Mouse (Mus musculus) heart, adult 2 months (tissue): ENCODE measurements around the gene Ppm1a. TPM values are rescaled to one million over a fixed set of nuclear protein-coding genes. Genes with fewer than 3 reads are reported as not detected.

Source experiments
- DNase-seq, 2 experiments: peaks; one replicate each; pipeline ENCODE4 v3.0.0; 2021
- H3K27ac ChIP-seq: fragments of 200-600 bp; 2 replicates; pipeline ENCODE4 v1.8.1; 2022
- H3K27me3 ChIP-seq: fragments of 200-500 bp; 2 replicates; pipeline ENCODE4 v1.6.1; 2012; ENCODE audit warnings: mild to moderate bottlenecking, low read length, inconsistent platforms, mixed read lengths; ENCODE audit not compliant: control insufficient read depth, insufficient read depth
- H3K36me3 ChIP-seq: fragments of 200-500 bp; 2 replicates; pipeline ENCODE4 v1.6.1; 2012; ENCODE audit warnings: low read length, inconsistent platforms; ENCODE audit not compliant: control insufficient read depth, insufficient read depth
- H3K4me1 ChIP-seq: fragments of 200-500 bp; 2 replicates; pipeline ENCODE4 v1.6.1; 2011; ENCODE audit warnings: low read length; ENCODE audit not compliant: control insufficient read depth, insufficient read depth
- H3K4me3 ChIP-seq: fragments of 200-600 bp; 2 replicates; pipeline ENCODE4 v1.8.1; 2022
- H3K79me2 ChIP-seq: fragments of 200-500 bp; replicated peaks from 2 replicates; pipeline ENCODE4 v1.6.1; 2012; ENCODE audit warnings: mild to moderate bottlenecking, inconsistent platforms, low read length, moderate library complexity, mixed read lengths; ENCODE audit not compliant: control insufficient read depth, insufficient read depth
- H3K9ac ChIP-seq: fragments of 200-500 bp; 2 replicates; pipeline ENCODE4 v1.6.1; 2012; ENCODE audit warnings: low read depth, mild to moderate bottlenecking, control low read depth, inconsistent platforms, low read length, mixed read lengths
- CTCF ChIP-seq: fragments of 200-600 bp; IDR thresholded peaks from 2 replicates; pipeline ENCODE4 v1.8.1; 2022; ENCODE audit warnings: antibody characterized with exemption, mild to moderate bottlenecking, moderate library complexity
- EP300 ChIP-seq: fragments of 200-500 bp; IDR thresholded peaks from 2 replicates; pipeline ENCODE4 v1.6.1; 2011; ENCODE audit warnings: low read depth, low read length, control low read depth; ENCODE audit not compliant: insufficient read depth
- POLR2A ChIP-seq: fragments of 200-500 bp; IDR thresholded peaks from 2 replicates; pipeline ENCODE4 v1.6.1; 2011; ENCODE audit warnings: mild to moderate bottlenecking, low read depth, low read length, control low read depth; ENCODE audit not compliant: insufficient read depth
- whole genome bisulfite sequencing: fragments of 180-500 bp; shearing (Covaris S2); methylation state at CpG from one replicate; pipeline ENCODE4 v1.1.7; 2018; 5-methylcytosine and 5-hydroxymethylcytosine counted together
- intact Hi-C: fragments of 180-260 bp; cut with DNase I; formaldehyde crosslinking; loops from one replicate; pipeline ENCODE4 v1.15.1; 2025
- polyA plus RNA-seq: library from polyadenylated mRNA; depleted of rRNA; stranded (reverse); fragments of >200 nt; gene quantifications from 2 replicates; pipeline ENCODE4 v1.2.3, GENCODE M21; 2012
- total RNA-seq, 2 experiments: library from RNA; stranded (reverse); gene quantifications; 2 replicates each; pipeline ENCODE4 v1.2.3; 2021

Ppm1a gene
- total and polyA plus RNA-seq, 3 experiments: 78.4 to 258 (median 218) TPM

DNA sequence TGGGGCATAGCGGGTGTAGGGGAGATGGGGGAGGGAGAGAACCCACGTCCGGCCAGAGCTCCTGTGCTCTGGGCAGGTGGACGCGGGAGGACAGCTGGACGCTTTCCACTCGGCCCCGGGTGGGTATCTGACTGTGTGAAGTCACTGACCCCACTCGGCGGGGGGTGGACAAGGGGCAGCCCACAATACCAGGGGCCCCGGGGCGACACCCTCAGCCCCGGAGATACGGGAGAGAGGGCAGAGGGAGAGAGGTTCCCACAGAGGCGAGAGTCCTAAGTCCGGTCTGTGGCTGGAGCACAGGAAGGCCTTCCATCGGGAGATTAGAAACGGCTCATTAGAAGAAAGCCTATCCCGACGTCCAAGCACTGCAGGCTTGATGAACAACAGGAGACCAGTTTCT lies 72.5 kb downstream of the Ppm1a start:
- H3K27me3 ChIP-seq: peaks cover 5% of the 10 kb centered on the region
- H3K4me3 ChIP-seq: no peak overlapping the region
- no peak for DNase-seq
- TF ChIP-seq CTCF: no peak
- TF ChIP-seq POLR2A: no peak
- TF ChIP-seq EP300: no peak
- 70% methylated on average over 20 of the region's 20 CpGs for WGBS
- H3K36me3 ChIP-seq: no peaks in the 10 kb centered on the region
- no peak overlapping the region for H3K9ac ChIP-seq
- H3K27ac ChIP-seq: no peak overlapping the region
- H3K4me1 ChIP-seq: no peaks in the 10 kb centered on the region
- no peaks in the 10 kb centered on the region for H3K79me2 ChIP-seq
- intact Hi-C loops: no loop called here

DNA sequence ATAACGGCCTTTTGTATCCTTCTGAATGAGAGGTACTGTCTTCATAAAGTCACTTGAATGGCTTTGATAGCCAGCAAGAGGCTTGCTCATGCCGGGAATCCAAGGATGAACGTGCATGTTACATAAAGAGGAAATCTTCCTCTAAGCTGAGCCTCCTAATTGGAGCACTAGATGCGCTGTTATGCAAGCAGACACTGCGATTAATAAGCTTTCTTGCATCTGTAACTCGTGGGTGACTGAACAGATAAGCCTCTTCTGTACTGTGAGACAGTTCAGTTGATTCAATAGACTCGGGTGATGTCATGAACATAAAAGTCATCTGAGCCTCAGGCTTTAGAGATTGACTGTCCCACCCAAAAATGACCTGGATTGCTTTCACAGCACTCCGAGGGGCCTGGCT lies 73.1 kb downstream of the Ppm1a start:
- H3K9ac ChIP-seq: no peak overlapping the region
- peaks cover 5% of the 10 kb centered on the region for H3K27me3 ChIP-seq
- no peaks in the 10 kb centered on the region for H3K4me1 ChIP-seq
- DNase-seq: no peak
- no peak overlapping the region for H3K4me3 ChIP-seq
- no peaks in the 10 kb centered on the region for H3K36me3 ChIP-seq
- intact Hi-C loops: no loop called here
- WGBS: 80% methylated on average over 8 of the region's 8 CpGs
- no peak overlapping the region for H3K27ac ChIP-seq
- H3K79me2 ChIP-seq: no peaks in the 10 kb centered on the region
- no peak for TF ChIP-seq CTCF
- no peak for TF ChIP-seq EP300
- TF ChIP-seq POLR2A: no peak

DNA sequence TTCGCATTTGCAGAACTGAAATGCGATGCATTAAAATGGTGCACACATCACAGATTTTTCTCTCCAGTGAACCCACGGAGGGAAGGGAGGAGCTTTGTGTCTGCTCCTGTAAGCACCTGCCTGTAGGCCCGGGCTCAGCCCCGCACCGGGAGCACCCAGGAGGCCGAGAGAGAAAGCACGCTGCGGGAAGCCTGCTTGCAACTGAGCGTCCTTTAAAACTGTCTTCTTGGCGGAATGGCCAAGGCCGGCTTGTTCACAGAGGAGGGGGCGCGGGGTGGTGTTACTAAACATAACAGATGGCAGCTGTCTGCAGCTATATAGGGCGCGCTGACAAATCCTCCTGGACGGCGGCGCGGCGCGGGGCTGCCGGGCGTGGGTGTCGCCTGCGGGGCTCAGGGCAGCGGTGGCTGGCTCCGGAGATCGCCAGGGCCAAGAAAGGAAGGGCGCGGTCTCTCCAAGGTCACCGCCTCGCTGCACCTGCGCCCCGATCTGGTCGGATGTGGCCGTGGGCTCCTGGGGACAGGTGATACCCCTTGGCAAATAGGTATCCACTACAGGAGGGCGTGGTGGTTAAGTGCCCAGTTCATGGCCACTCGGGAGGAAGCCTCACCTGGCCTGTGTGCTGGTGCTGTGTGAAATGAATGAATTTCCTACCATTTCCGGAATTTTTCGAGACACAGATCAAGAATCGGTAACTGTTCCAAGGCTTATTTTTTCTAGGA lies 74.6 kb downstream of the Ppm1a start:
- no peak overlapping the region for H3K27ac ChIP-seq
- H3K4me3 ChIP-seq: peak overlapping the region; percentile 30
- peaks cover 5% of the 10 kb centered on the region for H3K27me3 ChIP-seq
- no peaks in the 10 kb centered on the region for H3K4me1 ChIP-seq
- H3K9ac ChIP-seq: peak overlapping the region; percentile 54
- WGBS: 10% methylated on average over 33 of the region's 42 CpGs
- peak; percentile 26 to 38 for DNase-seq
- intact Hi-C loops: no loop called here
- H3K36me3 ChIP-seq: no peaks in the 10 kb centered on the region
- no peaks in the 10 kb centered on the region for H3K79me2 ChIP-seq
- TF ChIP-seq POLR2A (no peak), EP300 (no peak), CTCF (no peak)

DNA sequence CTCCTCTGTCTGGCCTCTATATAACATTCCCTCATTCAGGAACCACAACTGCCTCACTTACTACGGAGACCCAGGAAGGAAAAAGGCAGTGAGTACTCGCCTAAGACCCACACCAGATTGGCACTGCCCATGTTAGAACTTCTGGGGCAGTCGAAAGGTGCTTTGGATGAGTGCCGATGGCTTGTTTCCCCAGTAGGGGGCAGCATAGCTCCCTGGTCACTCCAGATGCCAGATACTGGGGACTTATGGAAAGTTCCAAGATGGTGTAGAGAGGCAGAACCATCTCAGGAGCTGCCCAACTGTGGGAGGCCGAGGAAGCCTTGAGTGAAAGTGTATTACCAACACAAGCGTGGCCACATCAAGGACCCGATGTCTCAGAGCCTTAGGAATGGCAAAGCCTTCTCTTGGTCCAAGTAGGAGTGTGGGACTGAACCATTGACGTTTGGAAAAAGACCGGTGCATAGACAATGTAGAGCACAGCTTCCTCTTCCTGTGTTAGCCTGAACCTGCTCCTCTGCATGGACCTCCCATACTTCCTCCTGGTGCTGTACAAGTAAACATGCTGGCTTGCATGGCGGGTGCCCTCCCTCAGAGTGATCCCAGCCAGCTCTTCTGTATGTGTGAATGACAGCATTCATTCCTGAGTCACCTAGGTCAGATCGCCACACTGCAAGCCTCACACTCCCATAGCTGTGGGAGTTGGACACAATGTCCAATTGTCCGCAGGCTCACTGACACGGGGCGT lies 77.7 kb downstream of the Ppm1a start:
- peaks cover 5% of the 10 kb centered on the region for H3K27me3 ChIP-seq
- TF ChIP-seq POLR2A (no peak), EP300 (no peak), CTCF (peak; percentile 57)
- intact Hi-C loops: no loop called here
- no peaks in the 10 kb centered on the region for H3K36me3 ChIP-seq
- WGBS: 69% methylated on average over 14 of the region's 14 CpGs
- no peak overlapping the region for H3K9ac ChIP-seq
- H3K27ac ChIP-seq: no peak overlapping the region
- H3K4me3 ChIP-seq: no peak overlapping the region
- no peak for DNase-seq
- H3K79me2 ChIP-seq: no peaks in the 10 kb centered on the region
- no peaks in the 10 kb centered on the region for H3K4me1 ChIP-seq

DNA sequence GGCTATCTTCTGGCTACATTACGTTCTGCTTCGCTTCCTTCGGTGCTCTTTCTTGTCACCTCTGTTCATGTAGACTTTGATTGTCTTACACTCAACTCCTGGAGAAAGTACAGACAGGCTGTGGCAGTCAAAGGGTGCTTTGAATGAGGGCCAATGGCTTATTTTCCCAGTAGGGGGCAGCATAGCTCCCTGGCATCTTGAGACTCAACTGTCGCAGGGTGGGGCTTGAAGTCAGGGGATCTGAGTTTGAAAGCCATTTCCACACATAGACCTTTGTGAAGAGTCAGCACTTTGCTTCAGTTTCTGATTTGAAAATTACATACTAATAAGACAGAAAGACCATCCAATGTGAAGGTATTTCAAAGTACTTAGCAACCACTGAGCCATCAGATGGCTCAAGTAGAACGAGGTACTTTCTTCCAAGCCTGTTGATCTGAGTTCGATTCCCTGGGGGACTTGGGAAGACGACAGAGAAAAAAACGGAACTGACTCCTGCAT lies 78.3 kb downstream of the Ppm1a start:
- intact Hi-C loops: no loop called here
- 74% methylated on average over 8 of the region's 8 CpGs for WGBS
- no peak overlapping the region for H3K9ac ChIP-seq
- no peak overlapping the region for H3K27ac ChIP-seq
- no peaks in the 10 kb centered on the region for H3K36me3 ChIP-seq
- H3K27me3 ChIP-seq: peaks cover 5% of the 10 kb centered on the region
- TF ChIP-seq CTCF (peak; percentile 39), POLR2A (no peak)
- H3K4me1 ChIP-seq: no peaks in the 10 kb centered on the region
- H3K4me3 ChIP-seq: no peak overlapping the region
- DNase-seq: no peak
- H3K79me2 ChIP-seq: no peaks in the 10 kb centered on the region

DNA sequence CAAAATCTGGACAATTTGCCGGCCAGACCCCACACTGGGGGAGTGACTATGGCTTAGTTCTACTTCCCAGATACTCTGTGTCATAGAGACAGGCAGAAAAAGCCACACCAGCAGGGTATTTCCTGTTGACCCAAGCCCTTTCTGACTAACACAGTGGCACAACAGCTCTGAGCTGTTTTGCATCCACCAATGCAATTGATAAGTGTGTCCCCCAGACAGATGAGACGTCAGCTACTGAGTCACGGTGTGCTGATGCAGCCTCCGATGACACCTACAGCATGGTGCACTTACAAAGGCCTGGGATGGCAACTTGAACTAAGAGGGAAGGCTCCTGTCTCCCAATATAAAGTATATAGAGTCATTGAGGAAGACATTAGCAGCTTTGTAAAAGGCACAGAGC lies 80.0 kb downstream of the Ppm1a start:
- intact Hi-C loops: no loop called here
- no peaks in the 10 kb centered on the region for H3K4me1 ChIP-seq

More for the DNA sequence above, 80.0 kb downstream of the Ppm1a start:
- TF ChIP-seq EP300 (no peak), CTCF (no peak), POLR2A (no peak)
- H3K27me3 ChIP-seq: no peaks in the 10 kb centered on the region
- H3K27ac ChIP-seq: no peak overlapping the region
- DNase-seq: no peak
- H3K4me3 ChIP-seq: no peak overlapping the region
- H3K79me2 ChIP-seq: no peaks in the 10 kb centered on the region
- H3K36me3 ChIP-seq: no peaks in the 10 kb centered on the region
- no peak overlapping the region for H3K9ac ChIP-seq
- 53% methylated on average over 4 of the region's 4 CpGs for WGBS
